Mouse (Mus musculus) embryonic fibroblast, embryonic 13.5 days (primary cell): Measurements from ENCODE around the gene Afap1l2.

Experiments used
- CTCF ChIP-seq: IDR thresholded peaks from 2 replicates; pipeline ENCODE4 v1.5.1; 2011; ENCODE audit warnings: mild to moderate bottlenecking, control low read depth, low read length, moderate library complexity, borderline replicate concordance; ENCODE audit not compliant: insufficient read depth
- POLR2A ChIP-seq: IDR thresholded peaks from 2 replicates; pipeline ENCODE4 v1.6.1; 2011; ENCODE audit warnings: low read depth, mild to moderate bottlenecking, control low read depth, low read length, moderate library complexity

- TF ChIP-seq POLR2A = no peak
- no peak for TF ChIP-seq CTCF
Measured at GRCm38 (mm10) chr19:57047671-57048320, 39.8 kb upstream of the Afap1l2 start.
